Comparison of ENCODE assay signal across 19 mouse cellular contexts in the genomic region with DNA sequence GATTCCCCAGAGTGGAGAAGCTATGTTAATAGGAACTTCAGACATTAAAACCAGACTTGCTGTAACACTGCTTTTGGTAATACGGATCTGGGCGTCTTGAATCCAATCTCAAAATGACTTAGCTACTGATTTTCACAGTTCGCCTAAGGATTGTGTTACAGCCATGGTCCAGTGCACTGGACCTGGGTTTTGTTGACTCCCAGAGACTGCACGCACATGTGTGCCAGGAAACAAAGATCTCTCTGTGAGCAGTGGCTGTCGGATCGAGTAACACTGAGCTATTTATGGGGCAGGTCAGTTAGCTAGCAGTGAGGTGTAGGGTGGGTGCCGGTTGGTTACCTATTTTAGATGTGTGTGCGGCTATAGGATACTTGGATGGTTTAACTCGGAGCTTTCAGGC. TPM values are rescaled to one million over a fixed set of nuclear protein-coding genes. Genes with fewer than 3 reads are reported as not detected.
DNase-seq lines count a peak whose midpoint lies in the region; ATAC-seq lines count a peak whose summit lies in the region.
"Had no signal": no experiment of that assay in that cellular context is flagged by ENCODE, and none has a peak within 500 bp of the region (broad histone marks: within the 10 kb centered on the region; RNA-seq: fewer than 3 reads in every experiment).

No protein-coding gene starts in this region.

- H3K27ac ChIP-seq in heart, embryonic 11.5 days (ENCODE audit: low read depth, low read length), result peak overlapping the region; percentile 22
- no peak overlapping the region; the same call in 1 of the 2 replicates for H3K27ac ChIP-seq in embryonic facial prominence, embryonic 14.5 days (replicated peaks; ENCODE audit: low read depth, low read length)
- peak overlapping the region; percentile 23 for H3K27ac ChIP-seq in limb, embryonic 11.5 days (replicated peaks; ENCODE audit: low read depth, low read length)
- H3K27ac ChIP-seq in midbrain, embryonic 11.5 days (ENCODE audit: low read depth, low read length), result no peak overlapping the region
- H3K27ac ChIP-seq: left cerebral cortex, adult 2 months; midbrain, embryonic 15.5 days; neural tube, embryonic 12.5 days; stomach, postnatal 0 days had no signal

- no peak for ATAC-seq in heart, embryonic 11.5 days (replicated peaks; ENCODE audit: insufficient number of reproducible peaks, low FRiP score, low TSS enrichment)
- peak; percentile 65 for ATAC-seq in embryonic facial prominence, embryonic 14.5 days (ENCODE audit: low read depth)
- 0 out of 2 replicates have a peak, but pooled peaks have one; percentile 54 for ATAC-seq in limb, embryonic 11.5 days (ENCODE audit: insufficient number of reproducible peaks, low FRiP score, low TSS enrichment, low read depth)
- ATAC-seq in midbrain, embryonic 11.5 days (ENCODE audit: low FRiP score), result no peak
- ATAC-seq: forebrain, postnatal 0 days; liver, postnatal 0 days; midbrain, embryonic 15.5 days had no signal

- no peak overlapping the region for H3K4me3 ChIP-seq in heart, embryonic 11.5 days (ENCODE audit: low read depth, low read length)
- no peak overlapping the region for H3K4me3 ChIP-seq in embryonic facial prominence, embryonic 14.5 days (ENCODE audit: low read depth, low read length)
- no peak overlapping the region for H3K4me3 ChIP-seq in limb, embryonic 11.5 days (ENCODE audit: low read depth, low read length)
- no peak overlapping the region for H3K4me3 ChIP-seq in midbrain, embryonic 11.5 days (ENCODE audit: low read depth, low read length)
- H3K4me3 ChIP-seq: left cerebral cortex, adult 2 months; midbrain, embryonic 15.5 days; neural tube, embryonic 12.5 days had no signal

- peaks cover 24% of the 10 kb centered on the region for H3K4me1 ChIP-seq in heart, embryonic 11.5 days (ENCODE audit: control insufficient read depth, insufficient read depth, low read length)
- H3K4me1 ChIP-seq in embryonic facial prominence, embryonic 14.5 days (ENCODE audit: control insufficient read depth, insufficient read depth, low read length), result peaks cover 7% of the 10 kb centered on the region; the same call in 1 of the 2 replicates
- H3K4me1 ChIP-seq in limb, embryonic 11.5 days (ENCODE audit: control insufficient read depth, insufficient read depth, low read length), result 0 out of 2 replicates have a peak, but pooled peaks cover 3% of the 10 kb centered on the region
- H3K4me1 ChIP-seq in midbrain, embryonic 11.5 days (ENCODE audit: control insufficient read depth, insufficient read depth, low read length), result no peaks in the 10 kb centered on the region
- H3K4me1 ChIP-seq: midbrain, embryonic 15.5 days; neural tube, embryonic 12.5 days had no signal

- no peaks in the 10 kb centered on the region for H3K9me3 ChIP-seq in heart, embryonic 11.5 days (replicated peaks; ENCODE audit: control insufficient read depth, low read length)
- no peaks in the 10 kb centered on the region for H3K9me3 ChIP-seq in embryonic facial prominence, embryonic 14.5 days (ENCODE audit: control insufficient read depth, low read length)
- H3K9me3 ChIP-seq in limb, embryonic 11.5 days (ENCODE audit: control insufficient read depth, low read length), result no peaks in the 10 kb centered on the region
- no peaks in the 10 kb centered on the region for H3K9me3 ChIP-seq in midbrain, embryonic 11.5 days (ENCODE audit: control insufficient read depth, low read length)
- H3K9me3 ChIP-seq: midbrain, embryonic 15.5 days; neural tube, embryonic 12.5 days had no signal

- peak overlapping the region; percentile 4; the same call in 1 of the 2 replicates for H3K4me2 ChIP-seq in heart, embryonic 11.5 days
- H3K4me2 ChIP-seq in embryonic facial prominence, embryonic 14.5 days (ENCODE audit: low read depth, low read length), result no peak overlapping the region
- no peak overlapping the region for H3K4me2 ChIP-seq in limb, embryonic 11.5 days (ENCODE audit: low read depth, severe bottlenecking)
- no peak overlapping the region for H3K4me2 ChIP-seq in midbrain, embryonic 11.5 days
- H3K4me2 ChIP-seq: midbrain, embryonic 15.5 days; neural tube, embryonic 12.5 days had no signal

- H3K36me3 ChIP-seq in heart, embryonic 11.5 days (ENCODE audit: control insufficient read depth, insufficient read depth, low read length), result no peaks in the 10 kb centered on the region; the same call in 1 of the 2 replicates
- 0 out of 2 replicates have a peak, but pooled peaks cover 11% of the 10 kb centered on the region for H3K36me3 ChIP-seq in embryonic facial prominence, embryonic 14.5 days (ENCODE audit: control insufficient read depth, insufficient read depth, low read length)
- no peaks in the 10 kb centered on the region; the same call in 1 of the 2 replicates for H3K36me3 ChIP-seq in limb, embryonic 11.5 days (ENCODE audit: control insufficient read depth, insufficient read depth, low read length)
- H3K36me3 ChIP-seq in midbrain, embryonic 11.5 days (ENCODE audit: control insufficient read depth, insufficient read depth, low read length), result no peaks in the 10 kb centered on the region
- H3K36me3 ChIP-seq: midbrain, embryonic 15.5 days; neural tube, embryonic 12.5 days had no signal

- 50% methylated on average over 9 of the region's 9 CpGs for WGBS in heart, embryonic 11.5 days (ENCODE audit: insufficient replicate concordance)
- WGBS in embryonic facial prominence, embryonic 14.5 days, result 34% methylated on average over 9 of the region's 9 CpGs
- 66% methylated on average over 9 of the region's 9 CpGs for WGBS in limb, embryonic 11.5 days
- WGBS in midbrain, embryonic 11.5 days, result 89% methylated on average over 9 of the region's 9 CpGs

- H3K27me3 ChIP-seq in heart, embryonic 11.5 days (ENCODE audit: control insufficient read depth, insufficient read depth, low read length), result no peaks in the 10 kb centered on the region
- no peaks in the 10 kb centered on the region for H3K27me3 ChIP-seq in embryonic facial prominence, embryonic 14.5 days (replicated peaks; ENCODE audit: control insufficient read depth, insufficient read depth, low read length)
- no peaks in the 10 kb centered on the region for H3K27me3 ChIP-seq in limb, embryonic 11.5 days (ENCODE audit: control insufficient read depth, insufficient read depth, low read length)
- no peaks in the 10 kb centered on the region for H3K27me3 ChIP-seq in midbrain, embryonic 11.5 days (ENCODE audit: control insufficient read depth, insufficient read depth, low read length)
- H3K27me3 ChIP-seq: midbrain, embryonic 15.5 days; neural tube, embryonic 12.5 days had no signal

- DNase-seq in heart, postnatal 14 days, result no peak
- peak; percentile 54 for DNase-seq in embryonic facial prominence, embryonic 14.5 days (ENCODE audit: low spot score)
- peak; percentile 61 to 74 for DNase-seq in kidney, adult 8-10 months
- DNase-seq in limb, embryonic 11.5 days (ENCODE audit: low spot score), result peak; percentile 62
- DNase-seq in left cerebral cortex, postnatal 4 days, result no peak
- no peak for DNase-seq in adrenal gland, postnatal 25 days
- no peak for DNase-seq in midbrain, embryonic 11.5 days (ENCODE audit: low spot score, missing footprints)
- DNase-seq: cerebellum, adult 9-10 months; forebrain, postnatal 0 days; liver, postnatal 0 days; lung, postnatal 4 days had no signal

- intact Hi-C loops in heart, postnatal 14 days (cut with DNase I), result no loop called here
- intact Hi-C loops in left cerebral cortex, postnatal 4 days (cut with DNase I), result no loop called here

- no peak overlapping the region for H3K9ac ChIP-seq in heart, embryonic 11.5 days (ENCODE audit: low read depth, low read length)
- H3K9ac ChIP-seq in embryonic facial prominence, embryonic 14.5 days (ENCODE audit: low read depth, low read length), result no peak overlapping the region
- H3K9ac ChIP-seq in limb, embryonic 11.5 days (ENCODE audit: low read length), result no peak overlapping the region
- H3K9ac ChIP-seq in midbrain, embryonic 11.5 days (ENCODE audit: low read length), result no peak overlapping the region
- H3K9ac ChIP-seq: forebrain, postnatal 0 days; liver, postnatal 0 days; midbrain, embryonic 15.5 days; neural tube, embryonic 12.5 days had no signal

RNA-seq across cellular contexts. Expression of gene Ghdc, which starts 39.8 kb away (rescaled TPM):
- polyA plus RNA-seq in heart, embryonic 11.5 days (2014; fragmentation: Nextera tagmentation; extraction: Ambion mirVana), result 3.8 and 5.3 TPM in 2 replicates
- total RNA-seq in heart, postnatal 14 days (2021), result 10 to 100 TPM; 12.7 to 13.3 TPM
- 3.6 and 4.4 TPM in 2 replicates for polyA plus RNA-seq in embryonic facial prominence, embryonic 14.5 days (2014; fragmentation: Nextera tagmentation; extraction: Ambion mirVana)
- polyA plus RNA-seq in limb, embryonic 11.5 days (2014; fragmentation: Nextera tagmentation; extraction: Ambion mirVana), result 2.6 and 2.8 TPM in 2 replicates
- 1 to 10 TPM; 5.5 to 7.2 TPM for total RNA-seq in left cerebral cortex, postnatal 4 days (2021)
- total RNA-seq in adrenal gland, postnatal 25 days (2021), result 21.0 and 32.1 TPM in 2 replicates
- polyA plus RNA-seq in midbrain, embryonic 11.5 days (2014; fragmentation: Nextera tagmentation; extraction: Ambion mirVana), result 1.3 and 1.7 TPM in 2 replicates

RNA-seq across cellular contexts. Expression of gene Stat5b, which starts 40.0 kb away (rescaled TPM):
- 26.4 and 32.0 TPM in 2 replicates for polyA plus RNA-seq in heart, embryonic 11.5 days (2014; fragmentation: Nextera tagmentation; extraction: Ambion mirVana)
- 10 to 100 TPM; 62.4 to 66.5 TPM for total RNA-seq in heart, postnatal 14 days (2021)
- polyA plus RNA-seq in embryonic facial prominence, embryonic 14.5 days (2014; fragmentation: Nextera tagmentation; extraction: Ambion mirVana), result 24.5 and 27.6 TPM in 2 replicates
- 16.9 and 19.7 TPM in 2 replicates for polyA plus RNA-seq in limb, embryonic 11.5 days (2014; fragmentation: Nextera tagmentation; extraction: Ambion mirVana)
- 10 to 100 TPM in 1 of 2 experiments, 1 to 10 TPM in 1; 9.6 to 11.8 TPM for total RNA-seq in left cerebral cortex, postnatal 4 days (2021)
- 89.0 and 123 TPM in 2 replicates for total RNA-seq in adrenal gland, postnatal 25 days (2021)
- 14.6 and 17.3 TPM in 2 replicates for polyA plus RNA-seq in midbrain, embryonic 11.5 days (2014; fragmentation: Nextera tagmentation; extraction: Ambion mirVana)

RNA-seq across cellular contexts. Expression of gene Hcrt, which starts 47.8 kb away (rescaled TPM):
- polyA plus RNA-seq in heart, embryonic 11.5 days (2014; fragmentation: Nextera tagmentation; extraction: Ambion mirVana), result not detected in 2 replicates
- not detected for total RNA-seq in heart, postnatal 14 days (2021)
- polyA plus RNA-seq in embryonic facial prominence, embryonic 14.5 days (2014; fragmentation: Nextera tagmentation; extraction: Ambion mirVana), result not detected in 2 replicates
- not detected in 2 replicates for polyA plus RNA-seq in limb, embryonic 11.5 days (2014; fragmentation: Nextera tagmentation; extraction: Ambion mirVana)
- total RNA-seq in left cerebral cortex, postnatal 4 days (2021), result not detected
- total RNA-seq in adrenal gland, postnatal 25 days (2021), result not detected in 2 replicates
- polyA plus RNA-seq in midbrain, embryonic 11.5 days (2014; fragmentation: Nextera tagmentation; extraction: Ambion mirVana), result not detected in 2 replicates
- total RNA-seq: left cerebral cortex, adult 2 months; MEL had no signal
- polyA plus RNA-seq: gonadal fat pad, adult 2 months; liver, postnatal 0 days; stomach, postnatal 0 days; urinary bladder, adult 2 months had no signal

RNA-seq across cellular contexts. Expression of gene Stat5a, which starts 48.6 kb away (rescaled TPM):
- 5.6 and 5.9 TPM in 2 replicates for polyA plus RNA-seq in heart, embryonic 11.5 days (2014; fragmentation: Nextera tagmentation; extraction: Ambion mirVana)
- 10 to 100 TPM; 28.1 to 28.7 TPM for total RNA-seq in heart, postnatal 14 days (2021)
- polyA plus RNA-seq in embryonic facial prominence, embryonic 14.5 days (2014; fragmentation: Nextera tagmentation; extraction: Ambion mirVana), result 8.2 and 9.2 TPM in 2 replicates
- 1.9 and 2.0 TPM in 2 replicates for polyA plus RNA-seq in limb, embryonic 11.5 days (2014; fragmentation: Nextera tagmentation; extraction: Ambion mirVana)
- total RNA-seq in left cerebral cortex, postnatal 4 days (2021), result 1 to 10 TPM in 1 of 2 experiments, under 1 TPM in 1; 0.98 to 1.2 TPM
- total RNA-seq in adrenal gland, postnatal 25 days (2021), result 43.8 and 54.5 TPM in 2 replicates
- 0.97 and 1.4 TPM in 2 replicates for polyA plus RNA-seq in midbrain, embryonic 11.5 days (2014; fragmentation: Nextera tagmentation; extraction: Ambion mirVana)

RNA-seq across cellular contexts. Expression of gene Kcnh4, which starts 50.8 kb away (rescaled TPM):
- not detected in 2 replicates for polyA plus RNA-seq in heart, embryonic 11.5 days (2014; fragmentation: Nextera tagmentation; extraction: Ambion mirVana)
- not detected for total RNA-seq in heart, postnatal 14 days (2021)
- polyA plus RNA-seq in embryonic facial prominence, embryonic 14.5 days (2014; fragmentation: Nextera tagmentation; extraction: Ambion mirVana), result 0.41 and 0.64 TPM in 2 replicates
- polyA plus RNA-seq in limb, embryonic 11.5 days (2014; fragmentation: Nextera tagmentation; extraction: Ambion mirVana), result not detected in 2 replicates
- total RNA-seq in left cerebral cortex, postnatal 4 days (2021), result 10 to 100 TPM; 11.2 to 12.4 TPM
- total RNA-seq in adrenal gland, postnatal 25 days (2021), result 0.21 TPM in 1 of 2 replicates, not detected in the other
- 2.7 and 2.9 TPM in 2 replicates for polyA plus RNA-seq in midbrain, embryonic 11.5 days (2014; fragmentation: Nextera tagmentation; extraction: Ambion mirVana)
- polyA plus RNA-seq: liver, postnatal 0 days had no signal

Comparison
In these comparisons a context has a peak if more than half of its experiments do, and no peak if none do; other contexts are left out.
1. ATAC-seq: peak in embryonic facial prominence, embryonic 14.5 days (single experiment) and limb, embryonic 11.5 days (single experiment); none in heart, embryonic 11.5 days (single experiment) and midbrain, embryonic 11.5 days (single experiment).
2. H3K27ac ChIP-seq: peak in heart, embryonic 11.5 days (single experiment) and limb, embryonic 11.5 days (single experiment); none in embryonic facial prominence, embryonic 14.5 days (single experiment) and midbrain, embryonic 11.5 days (single experiment).
3. DNase-seq: peak in embryonic facial prominence, embryonic 14.5 days (single experiment), kidney, adult 8-10 months (2 of 2) and limb, embryonic 11.5 days (single experiment); none in heart, postnatal 14 days (0 of 2), left cerebral cortex, postnatal 4 days (single experiment), adrenal gland, postnatal 25 days (single experiment) and midbrain, embryonic 11.5 days (single experiment).